Mouse (Mus musculus) heart, embryonic 10.5 days (tissue): ENCODE results near the gene Bicd2. TPM values are rescaled to one million over a fixed set of nuclear protein-coding genes. Genes with fewer than 3 reads are reported as not detected.
"Not testable (repeated sequence)": the region's sequence is repeated elsewhere in the genome, so short reads cannot be mapped to it uniquely, and the experiment has no call there.

ENCODE experiments used
- DNase-seq: peaks from one replicate; pipeline ENCODE4 v3.0.0-alpha.2; 2017; ENCODE audit warnings: low spot score
- H3K27ac ChIP-seq: fragments of 300-500 bp; sonication (generic); 2 replicates; pipeline ENCODE4 v1.5.1; 2016; ENCODE audit warnings: mild to moderate bottlenecking
- H3K27me3 ChIP-seq: fragments of 300-500 bp; sonication (generic); 2 replicates; pipeline ENCODE4 v1.6.1; 2016; ENCODE audit warnings: mild to moderate bottlenecking; ENCODE audit not compliant: poor library complexity, insufficient read depth, severe bottlenecking
- H3K36me3 ChIP-seq: fragments of 300-500 bp; sonication (generic); 2 replicates; pipeline ENCODE4 v1.6.1; 2016; ENCODE audit warnings: mild to moderate bottlenecking, moderate library complexity
- H3K4me1 ChIP-seq: fragments of 300-500 bp; sonication (generic); 2 replicates; pipeline ENCODE4 v1.6.1; 2016; ENCODE audit warnings: mild to moderate bottlenecking
- H3K4me3 ChIP-seq: fragments of 300-500 bp; sonication (generic); 2 replicates; pipeline ENCODE4 v1.5.1; 2016; ENCODE audit warnings: mild to moderate bottlenecking, moderate library complexity
- H3K9me3 ChIP-seq: fragments of 300-500 bp; sonication (generic); 2 replicates; pipeline ENCODE4 v1.6.1; 2016; ENCODE audit warnings: mild to moderate bottlenecking, moderate library complexity
- WGBS: fragments of 180-500 bp; shearing (Covaris S2); methylation state at CpG from one replicate; pipeline ENCODE4 v1.1.7; 2016; 5-methylcytosine and 5-hydroxymethylcytosine counted together
- polyA plus RNA-seq: library from polyadenylated mRNA; unstranded; fragments of >200 nt; fragmentation: Nextera tagmentation; extraction: Ambion mirVana; gene quantifications from 2 replicates; pipeline ENCODE4 v1.2.1, GENCODE M21; 2016

Gene Bicd2
- polyA plus RNA-seq, 1 experiment from 2014 or later: 37.5 TPM

DNA sequence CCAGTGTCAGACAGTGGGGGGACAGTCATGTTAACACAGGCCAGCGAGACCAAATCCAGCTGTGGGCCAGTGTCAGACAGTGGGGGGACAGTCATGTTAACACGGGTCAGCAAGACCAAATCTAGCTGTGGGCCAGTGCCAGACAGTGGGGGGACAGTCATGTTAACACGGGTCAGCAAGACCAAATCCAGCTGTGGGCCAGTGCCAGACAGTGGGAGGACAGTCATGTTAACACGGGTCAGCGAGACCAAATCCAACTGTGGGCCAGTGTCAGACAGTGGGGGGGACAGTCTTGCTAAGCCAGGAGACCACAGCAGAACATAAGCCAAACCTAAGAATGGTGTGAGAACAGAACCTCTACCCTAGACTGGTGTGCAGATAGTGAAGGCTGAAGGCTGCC, 29.5 kb downstream of the Bicd2 start:
- H3K4me3 ChIP-seq, H3K27me3 ChIP-seq, H3K9me3 ChIP-seq, DNase-seq: not testable (repeated sequence)
- peak overlapping the region; percentile 79 for H3K27ac ChIP-seq
- 79% methylated on average over 5 of the region's 5 CpGs for WGBS
- peaks cover 39% of the 10 kb centered on the region for H3K36me3 ChIP-seq
- H3K4me1 ChIP-seq: peaks cover 67% of the 10 kb centered on the region

DNA sequence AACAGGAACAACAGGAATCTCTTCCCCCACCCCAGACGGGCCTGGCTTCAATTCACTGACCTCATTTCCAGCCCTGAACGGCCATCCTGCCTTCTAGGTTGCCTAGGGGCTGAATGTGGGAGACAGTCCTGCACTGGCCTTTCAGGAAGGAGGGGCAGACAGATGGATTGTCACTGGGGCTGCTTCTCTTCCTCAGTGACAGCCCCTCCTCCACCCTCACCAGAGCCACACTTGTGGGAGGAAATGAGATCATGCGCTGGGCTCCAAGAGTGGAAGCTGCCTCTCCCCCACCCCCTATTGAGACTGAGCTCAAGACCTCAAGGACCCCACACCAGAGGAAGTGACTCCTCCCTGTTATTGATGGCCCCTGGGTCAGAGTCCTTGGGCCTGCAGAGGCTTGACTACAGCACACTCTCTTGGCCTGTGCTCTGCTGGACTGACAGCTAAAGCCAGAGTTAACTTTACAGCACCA, 30.1 kb downstream of the Bicd2 start:
- H3K4me1 ChIP-seq: peaks cover 62% of the 10 kb centered on the region
- WGBS: 31% methylated on average over 3 of the region's 3 CpGs
- no peaks in the 10 kb centered on the region for H3K9me3 ChIP-seq
- 0 out of 2 replicates have a peak overlapping the region, but pooled peaks have one; percentile 15 for H3K4me3 ChIP-seq
- no peak for DNase-seq
- no peaks in the 10 kb centered on the region for H3K27me3 ChIP-seq
- peak overlapping the region; percentile 79 for H3K27ac ChIP-seq
- H3K36me3 ChIP-seq: peaks cover 45% of the 10 kb centered on the region

DNA sequence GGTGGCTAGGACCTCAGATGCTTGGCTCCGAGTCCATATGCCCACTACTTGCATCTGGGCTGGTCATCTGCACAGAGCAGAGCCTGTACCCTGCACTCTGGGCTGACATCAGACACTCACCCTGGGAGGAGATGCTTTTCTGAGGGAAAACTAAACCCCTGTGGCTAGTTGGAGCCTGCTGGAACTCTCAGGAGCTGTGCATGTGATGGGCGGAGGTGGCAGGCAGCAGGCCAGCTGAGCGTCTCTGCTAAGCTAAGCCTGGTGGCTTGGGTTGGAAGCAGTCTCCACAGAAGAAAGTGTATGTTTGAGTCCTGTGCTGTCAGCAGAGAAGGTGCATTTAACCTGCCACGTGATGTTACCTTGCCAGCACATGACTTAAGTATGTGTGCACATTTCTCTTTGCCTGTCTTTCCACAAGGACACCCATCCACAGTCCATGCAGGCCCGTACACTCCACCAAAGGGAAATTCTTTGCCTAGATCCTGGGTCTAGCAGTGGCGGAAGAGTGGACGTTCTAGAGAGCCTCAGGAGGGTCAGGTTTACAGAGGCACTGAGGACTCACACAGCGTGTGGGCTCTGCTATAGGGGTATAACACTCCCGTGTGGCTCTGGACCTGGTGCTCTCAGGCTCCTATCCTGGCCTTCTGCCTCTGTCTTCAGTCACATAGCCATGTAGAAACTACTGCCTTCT, 31.1 kb downstream of the Bicd2 start:
- Histone ChIP-seq H3K9me3 (no peaks in the 10 kb centered on the region), H3K4me1 (peaks cover 52% of the 10 kb centered on the region), H3K36me3 (peaks cover 55% of the 10 kb centered on the region), H3K27me3 (no peaks in the 10 kb centered on the region), H3K27ac (peak overlapping the region; percentile 79; the same call in 1 of the 2 replicates), H3K4me3 (no peak overlapping the region)
- 86% methylated on average over 9 of the region's 9 CpGs for whole genome bisulfite sequencing
- no peak for DNase-seq

DNA sequence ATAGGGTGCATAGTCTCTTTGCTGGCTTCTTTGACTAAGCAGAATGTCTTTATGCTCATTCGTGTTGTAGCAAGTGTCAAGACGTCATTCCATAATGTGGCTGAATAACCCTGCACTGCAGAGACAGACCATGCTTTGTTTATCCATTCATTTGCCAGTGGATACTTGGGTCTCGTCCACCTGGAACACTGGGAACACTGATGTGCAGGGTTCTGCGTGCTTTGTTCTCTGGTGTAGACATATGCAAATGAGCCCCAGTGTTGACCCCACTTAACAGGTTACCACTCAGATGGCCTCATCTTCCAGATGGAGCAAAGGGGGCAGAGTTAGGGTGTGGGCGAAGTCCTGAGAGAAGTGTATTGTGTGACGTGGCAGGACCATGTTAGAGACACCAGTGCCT, 32.9 kb downstream of the Bicd2 start:
- Histone ChIP-seq H3K27me3 (no peaks in the 10 kb centered on the region), H3K36me3 (peaks cover 68% of the 10 kb centered on the region), H3K27ac (no peak overlapping the region), H3K9me3 (no peaks in the 10 kb centered on the region), H3K4me1 (peaks cover 40% of the 10 kb centered on the region), H3K4me3 (no peak overlapping the region)
- no peak for DNase-seq
- 80% methylated on average over 6 of the region's 6 CpGs for WGBS

DNA sequence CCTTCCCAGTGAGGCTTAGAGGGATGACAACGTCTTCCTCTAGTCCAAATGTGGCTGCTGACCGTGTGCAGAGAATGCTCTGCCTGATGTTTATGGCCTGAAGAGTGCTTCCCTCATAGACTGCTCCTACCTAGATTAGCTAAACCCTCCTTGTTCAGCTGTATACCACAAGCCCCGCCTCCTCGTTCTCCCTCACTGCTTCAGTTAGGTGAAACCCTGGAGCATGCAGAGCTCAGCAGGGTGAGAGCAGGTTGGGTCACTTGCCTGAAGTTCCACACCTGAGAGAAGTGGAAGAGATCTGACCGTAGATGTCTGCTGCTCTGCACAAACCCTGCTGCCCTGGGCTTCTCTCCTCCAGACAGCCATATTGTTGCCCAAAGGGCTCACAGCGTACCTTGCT, 33.3 kb downstream of the Bicd2 start:
- WGBS: 84% methylated on average over 6 of the region's 6 CpGs
- peaks cover 68% of the 10 kb centered on the region for H3K36me3 ChIP-seq

DNA sequence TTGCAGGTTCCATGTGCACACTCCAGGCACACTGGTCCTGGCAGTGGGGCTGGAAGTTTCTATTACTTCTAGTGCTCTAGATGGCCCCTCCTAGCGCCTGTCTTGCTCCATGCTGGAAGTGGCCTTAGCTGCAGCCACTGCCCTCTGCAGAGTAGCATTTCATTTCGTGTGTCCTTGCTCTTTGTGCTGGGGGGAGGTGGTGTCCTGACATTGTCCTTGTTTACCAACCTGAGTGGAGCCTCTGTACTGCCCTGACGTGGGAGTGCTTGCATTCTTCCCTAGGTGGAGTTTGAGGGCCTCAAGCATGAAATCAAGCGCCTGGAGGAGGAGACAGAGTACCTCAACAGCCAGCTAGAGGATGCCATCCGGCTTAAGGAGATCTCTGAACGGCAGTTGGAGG, 36.2 kb downstream of the Bicd2 start:
- peaks cover 88% of the 10 kb centered on the region for H3K36me3 ChIP-seq
- no peak for DNase-seq
- no peaks in the 10 kb centered on the region for H3K27me3 ChIP-seq
- no peak overlapping the region for H3K27ac ChIP-seq
- WGBS: 84% methylated on average over 6 of the region's 6 CpGs
- H3K4me1 ChIP-seq: peaks cover 16% of the 10 kb centered on the region
- no peaks in the 10 kb centered on the region for H3K9me3 ChIP-seq
- H3K4me3 ChIP-seq: no peak overlapping the region

More for the DNA sequence above, 33.3 kb downstream of the Bicd2 start:
- Histone ChIP-seq H3K27me3 (no peaks in the 10 kb centered on the region), H3K4me1 (peaks cover 36% of the 10 kb centered on the region), H3K27ac (no peak overlapping the region), H3K4me3 (no peak overlapping the region), H3K9me3 (no peaks in the 10 kb centered on the region)
- no peak for DNase-seq

DNA sequence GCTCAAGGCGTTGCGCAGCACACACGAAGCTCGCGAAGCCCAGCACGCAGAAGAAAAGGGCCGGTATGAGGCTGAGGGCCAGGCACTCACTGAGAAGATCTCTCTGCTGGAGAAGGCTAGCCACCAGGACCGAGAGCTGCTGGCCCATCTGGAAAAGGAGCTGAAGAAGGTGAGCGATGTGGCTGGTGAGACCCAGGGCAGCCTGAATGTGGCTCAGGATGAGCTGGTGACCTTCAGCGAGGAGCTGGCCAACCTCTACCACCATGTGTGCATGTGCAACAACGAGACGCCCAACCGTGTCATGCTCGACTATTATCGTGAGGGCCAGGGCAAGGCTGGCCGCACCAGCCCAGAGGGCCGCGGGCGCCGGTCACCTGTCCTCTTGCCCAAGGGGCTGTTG, 37.9 kb downstream of the Bicd2 start:
- no peaks in the 10 kb centered on the region for H3K9me3 ChIP-seq
- H3K27me3 ChIP-seq: no peaks in the 10 kb centered on the region
- H3K27ac ChIP-seq: no peak overlapping the region
- H3K4me3 ChIP-seq: no peak overlapping the region
- H3K4me1 ChIP-seq: peaks cover 12% of the 10 kb centered on the region
- no peak for DNase-seq
- WGBS: 93% methylated on average over 20 of the region's 20 CpGs
- H3K36me3 ChIP-seq: peaks cover 100% of the 10 kb centered on the region

DNA sequence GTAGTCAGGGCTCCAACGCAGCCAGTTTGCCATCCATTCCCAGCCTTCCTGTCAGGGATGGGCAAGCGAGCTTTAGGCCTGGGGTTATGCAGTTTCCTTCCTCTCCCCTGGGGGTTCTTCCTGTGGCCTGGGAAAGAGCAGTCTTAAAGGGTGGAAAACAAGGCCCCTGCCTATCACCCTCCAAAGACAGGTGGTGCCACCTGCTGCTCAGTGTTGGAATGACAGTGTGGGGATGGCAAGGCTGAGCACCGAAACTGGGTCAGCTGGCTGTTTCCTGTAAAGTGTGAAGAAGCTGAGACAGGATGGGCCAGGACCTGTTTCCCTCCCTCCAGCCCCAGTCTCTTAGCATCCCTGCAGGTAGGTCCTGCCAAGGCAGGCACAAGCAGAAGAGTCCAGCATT, 39.8 kb downstream of the Bicd2 start:
- peaks cover 97% of the 10 kb centered on the region for H3K36me3 ChIP-seq
- no peak overlapping the region for H3K4me3 ChIP-seq
- WGBS: 18% methylated on average over 3 of the region's 3 CpGs
- no peaks in the 10 kb centered on the region for H3K27me3 ChIP-seq
- no peaks in the 10 kb centered on the region for H3K9me3 ChIP-seq
- H3K4me1 ChIP-seq: peaks cover 7% of the 10 kb centered on the region
- DNase-seq: peak; percentile 92
- peak overlapping the region; percentile 37; the same call in 1 of the 2 replicates for H3K27ac ChIP-seq

DNA sequence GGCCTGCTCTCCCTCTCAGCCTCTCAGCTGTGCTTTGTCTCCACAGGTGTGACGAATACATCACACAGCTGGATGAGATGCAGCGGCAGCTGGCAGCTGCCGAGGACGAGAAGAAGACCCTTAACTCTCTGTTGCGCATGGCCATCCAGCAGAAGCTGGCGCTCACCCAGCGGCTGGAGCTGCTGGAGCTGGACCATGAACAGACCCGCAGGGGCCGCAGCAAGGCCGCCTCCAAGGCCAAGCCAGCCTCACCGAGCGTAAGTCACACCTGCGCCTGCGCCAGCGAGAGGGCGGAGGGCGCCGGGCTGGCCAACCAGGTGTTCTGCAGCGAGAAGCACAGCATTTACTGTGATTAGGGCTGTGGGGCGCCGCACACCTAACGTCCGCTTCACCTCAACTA, 41.6 kb downstream of the Bicd2 start:
- WGBS: 94% methylated on average over 23 of the region's 23 CpGs
- DNase-seq: no peak
- H3K9me3 ChIP-seq: no peaks in the 10 kb centered on the region
- no peaks in the 10 kb centered on the region for H3K27me3 ChIP-seq
- no peak overlapping the region for H3K4me3 ChIP-seq
- no peak overlapping the region for H3K27ac ChIP-seq
- peaks cover 88% of the 10 kb centered on the region for H3K36me3 ChIP-seq
- peaks cover 7% of the 10 kb centered on the region for H3K4me1 ChIP-seq

DNA sequence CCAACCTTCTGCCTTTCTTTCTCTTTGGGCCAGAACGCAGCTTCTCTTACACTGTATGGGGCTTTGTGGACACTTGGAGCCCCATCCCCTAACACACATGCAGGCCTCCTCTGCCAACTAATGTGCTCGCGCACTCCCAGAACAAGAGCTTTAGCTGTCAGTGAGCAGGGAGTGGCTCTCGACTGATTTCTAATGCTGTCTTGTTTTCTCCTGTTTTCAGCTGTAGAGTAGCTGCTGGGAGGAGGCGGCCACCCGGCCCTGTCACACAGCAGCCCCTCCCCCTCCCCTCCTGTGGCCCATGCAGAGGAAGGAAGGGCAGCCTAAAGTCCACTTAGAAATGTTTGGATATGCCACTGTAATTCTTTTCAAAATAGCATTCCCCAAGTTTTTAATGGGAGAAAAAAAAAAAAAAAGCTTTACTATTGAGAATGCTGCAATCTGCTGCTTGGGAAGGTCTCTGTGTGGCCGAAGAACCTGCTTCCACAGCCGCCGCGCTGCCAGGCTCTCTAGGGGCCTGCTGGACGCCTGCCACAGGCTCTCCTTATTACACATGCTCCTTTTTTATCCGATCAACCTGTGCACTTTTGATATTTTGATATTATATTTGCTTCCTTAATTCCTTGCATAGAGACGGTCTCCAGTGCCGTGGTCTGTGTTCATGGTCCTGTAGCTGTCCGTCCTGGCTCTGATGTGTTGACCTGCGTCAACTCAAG, 43.5 kb downstream of the Bicd2 start:
- no peak overlapping the region for H3K4me3 ChIP-seq
- no peaks in the 10 kb centered on the region for H3K27me3 ChIP-seq
- peaks cover 73% of the 10 kb centered on the region for H3K36me3 ChIP-seq
- H3K4me1 ChIP-seq: peaks cover 7% of the 10 kb centered on the region
- WGBS: 80% methylated on average over 16 of the region's 16 CpGs
- no peak for DNase-seq
- H3K9me3 ChIP-seq: no peaks in the 10 kb centered on the region
- no peak overlapping the region for H3K27ac ChIP-seq

DNA sequence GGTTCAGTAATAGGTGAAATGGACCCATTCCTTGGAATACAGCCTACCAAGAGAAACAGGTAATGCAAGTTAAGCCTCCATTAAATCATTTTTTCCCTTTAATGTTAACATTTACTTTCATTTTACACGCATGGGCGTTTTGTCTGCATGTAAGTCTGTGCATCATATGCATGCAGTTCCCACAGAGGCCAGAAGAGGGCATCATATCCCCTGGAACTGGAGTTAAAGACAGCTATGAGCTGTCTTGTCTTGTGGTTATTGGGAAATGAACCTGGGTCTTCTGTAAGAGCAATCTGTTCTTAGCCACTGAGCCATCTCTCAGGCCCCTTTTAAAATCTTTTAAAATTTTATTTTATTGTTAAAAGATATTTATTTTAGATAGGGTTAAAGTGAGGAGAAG, 50.0 kb downstream of the Bicd2 start:
- H3K27me3 ChIP-seq: no peaks in the 10 kb centered on the region
- H3K4me3 ChIP-seq: no peak overlapping the region
- H3K4me1 ChIP-seq: peaks cover 13% of the 10 kb centered on the region
- DNase-seq: no peak
- H3K36me3 ChIP-seq: peaks cover 19% of the 10 kb centered on the region
- no peak overlapping the region for H3K27ac ChIP-seq
- H3K9me3 ChIP-seq: no peaks in the 10 kb centered on the region
- 92% methylated on average over 2 of the region's 2 CpGs for WGBS

DNA sequence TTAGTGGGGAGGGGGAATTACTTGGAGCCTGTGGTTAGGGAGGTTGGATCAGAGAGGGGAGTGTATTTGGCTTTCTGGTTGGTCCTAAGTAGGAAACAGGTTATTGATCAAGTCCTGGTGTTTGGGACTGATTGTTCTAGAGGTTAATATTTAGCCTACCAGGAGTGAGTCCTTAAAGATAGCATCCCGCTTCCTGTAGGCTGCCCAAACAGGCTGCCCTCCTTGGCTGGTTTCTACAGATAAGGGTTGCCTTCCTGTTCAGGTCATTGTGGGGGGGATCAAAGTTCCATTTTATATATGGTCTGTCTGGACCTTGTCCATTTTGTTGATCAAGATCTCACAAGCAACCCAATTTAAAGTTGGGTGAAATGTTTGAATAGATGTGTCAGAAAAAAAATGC, 52.2 kb downstream of the Bicd2 start:
- H3K9me3 ChIP-seq: no peaks in the 10 kb centered on the region
- 64% methylated on average over 1 of the region's 1 CpGs for WGBS
- no peak overlapping the region for H3K27ac ChIP-seq

DNA sequence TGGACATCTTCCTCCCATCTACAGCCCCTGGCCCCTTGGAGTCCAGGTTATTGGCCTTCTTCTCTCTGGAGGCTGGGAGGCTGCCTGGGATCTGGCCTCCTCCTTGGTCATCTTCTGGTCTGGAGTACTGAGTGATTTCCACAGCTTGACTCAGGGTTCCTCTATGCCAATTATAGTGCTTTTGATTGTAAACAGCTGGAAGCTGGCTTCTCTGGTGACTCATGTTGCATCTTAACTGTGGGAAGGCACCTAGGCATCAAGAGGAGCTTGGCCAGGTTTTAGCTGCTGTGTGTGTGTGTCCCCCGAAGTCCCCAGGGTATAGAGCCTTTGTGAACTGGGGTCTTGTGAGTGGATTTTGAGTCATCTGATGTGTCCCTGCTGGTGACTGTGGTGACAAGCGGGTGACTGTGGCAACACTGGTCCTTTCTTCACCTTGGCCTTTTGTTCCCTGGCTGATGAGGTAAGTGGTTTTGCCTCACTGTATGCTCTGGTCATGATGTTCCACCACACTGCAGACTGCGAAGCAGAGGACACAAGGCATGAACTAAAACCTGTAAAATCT, 53.6 kb downstream of the Bicd2 start:
- 85% methylated on average over 3 of the region's 3 CpGs for WGBS
- no peaks in the 10 kb centered on the region for H3K9me3 ChIP-seq
- no peak for DNase-seq

More for the DNA sequence above, 52.2 kb downstream of the Bicd2 start:
- Histone ChIP-seq H3K4me1 (peaks cover 17% of the 10 kb centered on the region), H3K27me3 (no peaks in the 10 kb centered on the region), H3K36me3 (peaks cover 10% of the 10 kb centered on the region; the same call in 1 of the 2 replicates), H3K4me3 (no peak overlapping the region)
- no peak for DNase-seq

More for the DNA sequence above, 53.6 kb downstream of the Bicd2 start:
- no peak overlapping the region for H3K4me3 ChIP-seq
- no peak overlapping the region for H3K27ac ChIP-seq
- peaks cover 18% of the 10 kb centered on the region for H3K4me1 ChIP-seq
- H3K27me3 ChIP-seq: no peaks in the 10 kb centered on the region
- peaks cover 5% of the 10 kb centered on the region; the same call in 1 of the 2 replicates for H3K36me3 ChIP-seq
